Mouse (Mus musculus) thymus, adult 18-20 months (tissue): ENCODE data around the gene Bcl2l12.

Source experiments
- DNase-seq, 2 experiments: peaks; one replicate each; pipeline ENCODE4 v3.0.0; 2022; ENCODE audit warnings: mixed read lengths in 2 of 2

Bcl2l12 gene

DNA sequence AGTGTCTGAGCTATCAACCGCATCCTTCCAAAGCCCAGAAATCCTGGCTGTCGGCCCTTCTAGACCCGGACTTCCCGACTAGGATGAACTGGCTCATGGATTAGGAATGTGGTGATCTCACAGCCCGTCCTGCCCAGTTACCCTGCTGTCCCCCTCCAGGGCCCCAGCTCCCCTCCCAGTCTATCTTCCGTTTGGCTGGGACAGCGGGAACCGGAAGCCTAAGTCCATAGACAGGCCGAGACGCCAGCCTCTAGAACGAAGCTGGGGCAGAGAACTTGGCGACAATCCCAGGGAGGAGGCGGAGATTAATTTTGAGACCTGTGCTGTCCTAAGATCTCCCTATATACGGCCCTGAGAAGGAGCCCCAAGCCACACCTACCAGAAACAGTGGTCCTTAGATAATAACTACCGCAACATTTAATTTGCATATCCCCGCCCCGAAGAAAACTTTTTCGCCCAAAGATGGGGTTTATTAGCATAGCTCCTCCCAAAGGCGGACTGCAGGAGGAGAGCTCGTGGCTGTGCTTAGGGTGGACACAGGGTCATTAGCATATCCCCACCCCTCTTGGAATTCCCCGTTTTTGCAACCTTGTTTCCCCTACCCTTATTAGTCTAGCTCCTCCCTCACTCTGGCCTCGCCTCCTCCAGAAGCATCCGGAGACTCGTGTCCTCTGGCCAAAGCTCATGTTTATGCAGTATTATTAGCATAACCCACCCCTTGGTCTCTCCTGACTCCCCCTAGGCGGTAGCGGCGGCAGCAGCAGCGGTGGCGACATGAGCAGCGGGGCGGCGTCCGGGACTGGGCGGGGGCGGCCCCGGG is 18.9 kb upstream of the Bcl2l12 start, which contains the start of gene Rras:
Rras (plus strand) TSS at position 720 of the 820 bp plus-strand sequence.
- peak; percentile 76 to 90 for DNase-seq

DNA sequence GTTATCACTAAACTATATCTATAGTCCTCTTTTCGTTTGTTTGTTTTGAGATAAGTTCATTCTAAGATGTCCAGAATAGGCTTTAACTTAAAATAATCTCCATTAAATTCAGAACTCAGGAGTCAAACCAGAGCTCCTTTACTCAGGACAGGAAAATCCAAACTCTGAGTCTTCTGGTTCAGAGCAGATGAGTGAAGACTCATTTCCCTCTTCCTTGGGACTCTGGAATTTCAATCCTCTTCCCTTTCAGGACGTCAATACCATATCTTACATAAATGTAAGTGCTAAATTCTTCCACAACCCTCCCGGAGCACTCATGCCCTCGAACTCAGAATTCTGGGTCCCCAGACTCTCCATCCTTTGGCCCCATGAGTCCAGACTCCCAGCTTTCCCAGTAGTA is 18.2 kb upstream of the Bcl2l12 start:
- DNase-seq, result no peak

DNA sequence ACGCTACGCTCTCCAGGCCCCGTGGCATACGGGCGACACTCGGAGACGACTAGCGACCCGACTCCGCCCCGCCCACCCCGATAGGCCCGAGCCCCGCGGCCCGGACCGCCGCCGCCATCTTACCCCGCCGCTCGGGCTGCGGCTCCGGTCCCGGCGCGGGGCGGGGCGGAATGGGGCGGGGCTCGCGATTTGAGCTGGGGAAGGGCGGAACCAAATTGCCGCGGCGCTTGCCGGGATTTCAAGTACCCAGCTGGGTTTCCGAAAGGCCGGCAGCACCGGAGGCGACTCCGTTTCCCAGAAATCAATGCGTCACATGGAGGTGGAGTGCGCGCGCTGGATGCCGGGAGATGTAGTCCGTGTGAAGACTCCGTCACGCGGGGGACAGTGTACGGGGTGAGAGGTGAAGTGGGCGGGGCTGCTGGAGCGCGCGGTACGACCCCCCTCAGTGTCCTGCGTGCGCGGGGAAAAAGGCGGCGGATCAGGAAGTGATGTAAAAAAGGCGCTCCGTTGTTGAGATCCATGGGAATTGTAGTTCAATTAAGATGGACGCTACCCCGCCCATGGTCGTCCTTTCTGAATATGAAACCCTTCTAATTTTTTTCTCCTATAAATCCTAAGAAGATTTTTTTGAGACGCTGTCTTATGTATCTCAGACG is 17.6 kb upstream of the Bcl2l12 start, which contains the start of gene Scaf1:
Scaf1 (minus strand) TSS at position 407 of the 656 bp plus-strand sequence.
- DNase-seq, result peak; percentile 100

DNA sequence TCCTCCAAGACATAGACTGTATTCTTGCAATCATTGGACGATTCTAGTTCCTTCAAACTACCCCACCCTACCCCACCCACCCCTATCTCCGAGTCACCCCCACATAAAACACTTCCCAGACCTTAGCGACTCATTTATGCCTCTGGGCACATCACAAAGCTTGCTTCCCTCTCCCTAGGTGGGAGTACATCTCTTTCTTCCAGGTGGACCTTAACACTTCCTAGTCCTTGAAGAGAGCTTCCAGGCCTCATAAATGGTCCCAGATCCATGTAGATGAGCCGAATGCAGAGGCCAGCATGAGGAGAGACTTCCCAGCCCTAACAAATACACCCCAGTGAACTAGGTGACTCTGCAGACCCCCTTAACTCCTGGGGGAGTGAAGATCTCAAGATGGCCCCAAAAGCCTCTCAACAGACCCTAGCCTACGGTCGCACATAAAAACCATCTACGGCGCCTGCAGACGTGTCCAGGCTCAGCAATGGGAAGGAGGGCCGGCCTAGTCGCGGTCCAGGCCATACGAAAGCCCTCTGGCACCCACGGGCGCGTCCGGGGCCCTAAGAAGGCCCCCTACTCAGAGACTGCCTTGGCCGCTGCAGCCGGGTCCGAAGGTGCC is 16.9 kb upstream of the Bcl2l12 start:
- no peak for DNase-seq

DNA sequence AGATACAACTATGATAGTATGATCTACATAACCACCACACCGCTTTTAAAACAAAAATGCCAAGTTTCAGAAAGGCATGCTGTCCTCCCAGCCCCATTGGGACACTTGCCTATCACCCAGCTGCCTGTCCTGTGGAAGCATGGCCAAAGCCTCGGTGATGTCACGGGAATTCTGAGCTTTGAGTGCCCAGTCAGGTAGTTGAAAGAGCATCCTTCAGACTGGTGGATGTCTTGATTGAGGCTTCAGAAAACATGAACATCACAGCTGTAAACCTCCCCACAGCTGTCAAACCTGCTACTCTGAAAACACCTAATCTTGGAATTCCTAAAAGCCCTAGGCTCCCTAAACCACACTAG is 15.6 kb upstream of the Bcl2l12 start:
- no peak for DNase-seq

DNA sequence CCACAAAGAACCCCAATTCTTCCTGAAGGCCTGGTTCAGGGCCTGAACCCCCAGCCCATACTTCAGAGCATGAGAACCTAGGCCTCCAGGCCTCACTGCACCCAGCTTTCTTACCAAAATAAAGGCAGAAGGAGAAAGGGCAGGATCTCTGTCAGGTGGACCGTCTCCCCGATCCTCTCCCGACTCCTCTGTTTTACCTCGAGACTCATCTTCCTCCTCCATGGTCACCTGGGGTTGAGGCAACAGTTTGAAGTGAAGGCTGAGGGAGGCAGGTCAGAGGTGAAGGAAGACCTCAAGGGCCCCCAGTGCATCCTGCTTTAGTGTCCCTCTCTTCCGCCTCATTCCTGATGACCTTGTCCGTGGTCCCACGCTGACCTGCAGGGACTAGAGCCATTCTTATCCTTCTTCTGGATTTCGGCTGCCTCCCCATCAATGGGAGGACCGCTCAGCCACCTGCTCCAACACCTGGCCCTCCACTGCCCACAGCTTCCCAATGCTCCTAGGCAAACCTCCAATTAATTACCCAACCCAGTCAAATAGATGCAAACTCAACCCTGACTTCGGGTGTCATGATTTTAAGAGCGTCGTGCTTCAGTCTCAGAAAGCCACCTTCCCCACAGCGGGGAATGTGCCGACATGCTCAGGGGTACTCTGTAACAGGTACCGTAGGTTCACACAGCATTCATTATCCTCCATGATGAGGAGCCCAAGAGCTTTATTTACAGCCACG is 15.0 kb upstream of the Bcl2l12 start:
- no peak for DNase-seq

DNA sequence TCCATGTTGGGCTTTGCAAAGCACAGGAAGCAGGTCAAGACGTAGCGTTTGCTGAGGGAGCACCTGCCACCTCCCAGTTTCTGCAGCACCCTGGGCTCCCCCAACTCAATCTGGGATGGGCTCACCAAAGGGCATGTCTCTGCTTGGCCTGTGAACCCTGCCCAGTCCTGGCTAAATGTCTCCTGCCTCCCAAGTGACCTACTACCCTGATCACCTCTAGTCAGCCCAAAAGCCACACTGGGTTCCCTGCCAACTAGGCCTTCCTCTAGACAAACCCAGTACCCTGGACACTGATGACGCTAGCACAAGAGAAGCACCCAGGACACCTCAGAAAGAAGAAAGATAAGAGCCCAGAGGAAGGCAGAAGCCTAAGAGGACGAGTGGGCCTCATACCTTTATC is 14.3 kb upstream of the Bcl2l12 start:
- DNase-seq, result no peak

DNA sequence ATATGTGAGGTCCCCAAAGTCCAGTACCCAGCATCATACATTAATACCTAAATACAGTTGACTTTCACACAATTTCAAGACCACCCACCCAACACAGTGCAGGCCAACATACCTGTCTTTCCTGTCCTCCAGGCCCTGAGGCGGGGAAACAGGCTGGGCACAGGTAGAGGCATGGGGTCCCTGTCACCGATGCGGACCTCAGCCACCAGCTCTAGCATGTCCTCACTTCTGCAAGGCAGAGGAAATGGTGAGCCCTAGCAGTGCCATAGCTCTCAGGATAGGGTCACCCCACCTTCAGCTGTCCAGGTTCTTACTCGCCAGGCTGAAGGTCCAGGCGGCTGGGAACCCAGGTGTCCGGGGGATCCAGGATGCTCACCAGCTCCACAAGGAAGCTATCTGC is 13.5 kb upstream of the Bcl2l12 start:
- DNase-seq, result no peak

DNA sequence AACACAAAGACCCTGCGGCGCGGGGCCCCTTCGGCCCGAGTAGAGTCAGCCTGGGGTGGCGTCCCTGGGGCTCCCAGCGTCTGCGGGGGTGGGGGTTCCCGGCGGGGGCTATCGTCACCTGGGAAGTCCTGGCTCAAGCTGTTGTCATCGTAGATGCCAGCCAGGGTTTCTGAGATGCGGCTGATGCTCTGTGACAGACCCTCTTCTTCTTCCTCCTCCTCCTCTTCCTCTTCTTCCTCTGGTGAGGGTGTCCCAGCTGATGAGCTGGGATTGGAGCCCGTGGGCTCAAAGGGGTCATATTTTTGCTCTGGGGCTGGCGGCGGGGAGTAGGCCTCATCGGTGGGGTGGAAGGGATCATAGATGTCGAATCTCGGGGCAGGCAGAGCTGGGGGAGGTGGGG is 9.9 kb upstream of the Bcl2l12 start:
- no peak for DNase-seq

DNA sequence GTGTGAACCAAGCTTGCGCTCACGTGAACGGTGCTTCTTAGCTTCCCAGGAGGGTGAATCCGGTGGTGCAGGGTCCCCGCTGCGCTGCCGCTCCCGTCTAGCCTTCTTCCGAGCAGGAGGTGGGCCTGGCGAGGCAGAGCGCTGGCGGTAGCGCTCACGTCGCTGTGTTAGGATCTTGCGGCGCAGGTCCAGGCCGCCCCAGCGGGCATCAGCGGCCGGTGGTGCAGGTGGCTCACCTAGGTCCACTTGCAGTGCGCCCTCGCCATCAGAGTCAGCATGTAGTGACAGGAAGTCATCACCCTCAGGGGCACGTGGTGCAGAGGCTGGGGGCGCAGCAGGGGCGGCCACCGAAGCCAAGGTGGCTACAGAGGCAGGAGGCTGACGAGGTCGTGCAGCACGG is 9.3 kb upstream of the Bcl2l12 start:
- DNase-seq, result no peak

DNA sequence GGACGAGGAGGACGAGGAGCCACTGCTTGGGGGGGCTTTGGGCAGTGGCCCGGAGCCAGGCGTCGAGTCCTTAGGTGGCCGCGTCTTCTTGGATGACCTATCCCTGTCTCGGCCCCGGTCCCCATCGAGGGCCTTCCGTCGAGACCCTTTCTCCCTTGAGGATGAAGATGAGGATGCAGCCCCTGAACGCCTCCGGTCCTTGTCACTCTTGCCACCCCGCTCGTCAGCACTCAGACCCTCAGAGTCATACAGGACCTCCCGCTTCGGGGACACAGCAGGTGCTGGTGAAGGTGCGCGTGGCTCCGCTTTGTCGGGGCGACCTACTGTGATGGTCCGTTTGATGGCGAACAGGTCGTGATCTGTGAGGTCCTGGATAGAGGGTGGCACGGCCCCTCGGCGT is 8.6 kb upstream of the Bcl2l12 start:
- DNase-seq, result no peak

DNA sequence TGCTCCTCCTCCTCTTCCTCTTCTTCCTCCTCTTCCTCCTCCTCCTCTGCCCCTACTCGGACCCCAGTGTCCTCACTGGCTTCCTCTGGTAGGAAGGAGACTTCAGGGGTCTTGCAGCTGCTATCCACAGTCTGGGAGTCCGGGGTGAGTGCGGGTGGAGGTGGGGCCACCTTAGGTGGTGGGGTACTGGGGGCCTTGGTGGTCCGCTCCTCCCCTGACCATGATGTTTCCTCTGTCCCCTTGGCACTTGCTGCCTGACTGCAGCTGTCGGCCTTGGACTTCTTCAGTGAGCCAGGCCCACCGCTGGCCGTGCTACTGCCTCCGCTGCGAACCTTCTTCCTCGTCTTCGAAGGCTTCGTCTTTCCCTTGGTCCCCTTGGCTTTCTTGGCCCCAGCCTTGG is 8.0 kb upstream of the Bcl2l12 start:
- DNase-seq, result no peak

DNA sequence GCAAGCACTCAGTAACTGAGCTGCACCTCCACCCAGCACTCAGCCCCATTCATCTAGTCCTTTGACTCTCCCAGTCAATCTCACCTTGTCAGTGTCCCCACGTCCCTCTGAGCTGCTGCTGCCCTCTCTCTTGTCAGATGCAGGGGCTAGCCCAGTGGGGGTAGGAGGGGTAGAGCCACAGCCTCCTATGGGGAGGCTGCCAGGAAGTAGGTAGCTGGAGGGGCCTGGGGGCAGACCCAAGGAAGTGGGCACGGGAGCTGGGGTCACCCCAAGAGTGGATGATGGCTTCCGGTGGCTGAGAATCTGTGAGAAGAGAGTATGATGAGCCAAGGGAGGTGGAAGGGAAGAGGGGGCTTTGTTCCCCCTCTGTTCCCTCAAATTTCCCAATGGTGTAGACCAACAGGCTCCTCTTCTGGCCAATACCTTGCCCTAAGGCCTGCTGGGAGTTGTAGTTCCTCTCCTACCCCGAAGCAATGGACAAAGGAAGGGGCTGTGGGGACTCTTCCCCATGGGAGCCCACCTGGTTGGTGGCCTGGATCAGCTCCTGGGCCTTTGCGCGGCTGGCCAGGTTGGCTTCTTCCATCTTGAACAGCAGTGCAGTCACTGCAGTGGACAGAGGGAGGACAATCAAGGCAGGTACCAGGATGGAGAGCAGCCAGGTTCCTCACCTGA is 6.9 kb upstream of the Bcl2l12 start:
- DNase-seq, result no peak

DNA sequence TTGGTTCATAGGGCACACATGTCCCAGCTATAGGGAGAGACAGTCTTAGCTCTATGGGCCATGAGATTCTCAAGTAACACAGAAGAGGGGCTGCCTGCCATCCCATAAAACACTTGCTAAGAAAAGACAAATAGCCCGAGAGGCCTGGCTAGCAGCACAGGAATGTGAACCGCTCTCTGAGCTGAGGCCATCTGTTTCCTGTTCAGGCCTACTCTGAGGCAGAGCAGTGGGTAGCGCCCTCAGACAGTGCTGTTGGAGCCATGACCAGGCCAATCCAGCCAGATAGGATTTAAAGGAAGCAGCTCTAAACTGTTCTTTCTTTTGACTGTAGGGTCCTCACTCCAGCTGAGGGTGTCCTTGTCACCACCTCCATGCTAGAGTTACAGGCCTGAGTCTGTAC is 6.0 kb upstream of the Bcl2l12 start:
- no peak for DNase-seq

DNA sequence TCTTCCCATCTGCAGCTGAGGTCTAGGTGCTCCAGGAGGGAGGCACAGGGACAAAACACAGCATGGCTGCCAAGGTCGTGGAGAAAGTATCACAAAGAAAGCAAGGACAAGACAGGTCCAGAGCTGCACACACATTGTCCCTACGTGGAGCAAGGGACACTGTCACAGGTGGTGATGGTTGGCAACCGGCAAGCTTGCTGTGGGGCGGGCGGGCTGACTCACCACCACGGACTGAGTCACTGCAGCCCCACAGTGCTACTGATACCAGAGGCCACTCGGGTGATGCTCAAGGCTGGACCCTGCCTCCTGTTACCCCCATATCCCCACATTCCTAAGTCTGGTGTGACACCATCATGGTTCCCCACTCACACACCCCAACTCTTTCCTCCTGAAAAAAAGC is 3.9 kb upstream of the Bcl2l12 start:
- DNase-seq, result no peak

DNA sequence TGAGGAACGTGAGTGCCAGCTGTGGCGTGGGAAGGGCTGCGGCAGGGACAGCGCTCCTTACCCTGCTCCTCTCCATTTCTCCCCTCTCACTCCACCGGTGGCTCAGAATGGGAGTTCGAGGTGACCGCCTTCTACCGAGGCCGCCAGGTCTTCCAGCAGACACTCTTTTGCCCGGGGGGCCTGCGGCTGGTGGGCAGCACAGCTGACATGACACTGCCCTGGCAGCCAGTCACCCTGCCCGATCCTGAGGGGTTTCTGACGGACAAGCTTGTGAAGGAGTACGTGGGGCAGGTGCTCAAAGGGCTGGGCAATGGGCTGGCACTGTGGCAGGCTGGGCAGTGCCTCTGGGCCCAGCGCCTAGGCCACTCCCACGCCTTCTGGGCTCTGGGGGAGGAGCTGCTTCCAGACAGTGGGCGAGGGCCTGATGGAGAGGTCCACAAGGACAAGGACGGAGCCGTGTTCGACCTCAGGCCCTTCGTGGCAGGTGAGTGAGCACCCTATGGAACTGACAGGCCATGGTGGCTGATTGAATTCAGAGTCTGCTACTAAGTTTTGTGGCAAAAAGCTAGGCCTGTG is 2.1 kb upstream of the Bcl2l12 start:
- no peak for DNase-seq

DNA sequence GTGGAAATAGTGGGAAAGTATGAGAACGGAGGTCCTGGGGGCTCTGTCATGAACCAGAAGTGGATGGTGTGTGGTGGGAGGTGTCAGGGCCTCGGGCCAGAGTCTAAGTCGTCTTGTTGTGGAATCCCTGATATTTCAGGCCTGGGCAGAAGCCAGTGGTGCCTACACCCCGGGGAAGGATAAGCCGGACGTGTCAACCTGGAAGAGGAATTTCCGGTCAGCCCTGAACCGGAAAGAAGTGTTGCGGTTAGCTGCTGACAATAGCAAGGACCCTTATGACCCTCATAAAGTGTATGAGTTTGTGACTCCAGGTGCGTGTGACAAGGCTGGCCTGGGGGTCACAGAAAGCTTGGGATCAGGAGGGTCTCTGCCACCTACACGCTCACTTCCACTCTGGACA is 1.2 kb upstream of the Bcl2l12 start:
- DNase-seq, result no peak

DNA sequence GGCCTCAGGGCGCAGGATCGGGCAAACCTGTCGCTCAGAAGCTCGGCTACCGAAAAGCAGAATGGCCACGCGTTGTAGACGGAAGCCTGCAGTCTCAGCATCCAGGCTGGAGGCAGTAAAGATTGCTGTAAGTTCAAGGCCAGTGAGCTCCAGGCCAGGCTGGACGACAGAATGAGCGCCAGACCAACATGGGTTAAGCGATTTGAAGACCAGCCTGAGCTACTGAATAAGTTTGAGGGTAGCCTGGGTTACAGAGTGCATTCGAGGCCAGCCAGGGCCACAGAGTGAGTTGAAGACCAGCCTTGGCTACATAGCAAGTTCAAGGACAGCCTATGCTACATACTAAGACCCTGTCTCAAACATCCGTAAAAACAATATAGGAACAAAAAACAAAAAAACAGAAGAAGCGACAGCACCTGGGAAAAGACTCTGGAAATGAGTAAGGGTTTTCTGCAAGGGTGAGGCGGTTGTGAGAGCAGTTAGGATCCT is 528 bp downstream of the Bcl2l12 start:
- DNase-seq, result no peak

DNA sequence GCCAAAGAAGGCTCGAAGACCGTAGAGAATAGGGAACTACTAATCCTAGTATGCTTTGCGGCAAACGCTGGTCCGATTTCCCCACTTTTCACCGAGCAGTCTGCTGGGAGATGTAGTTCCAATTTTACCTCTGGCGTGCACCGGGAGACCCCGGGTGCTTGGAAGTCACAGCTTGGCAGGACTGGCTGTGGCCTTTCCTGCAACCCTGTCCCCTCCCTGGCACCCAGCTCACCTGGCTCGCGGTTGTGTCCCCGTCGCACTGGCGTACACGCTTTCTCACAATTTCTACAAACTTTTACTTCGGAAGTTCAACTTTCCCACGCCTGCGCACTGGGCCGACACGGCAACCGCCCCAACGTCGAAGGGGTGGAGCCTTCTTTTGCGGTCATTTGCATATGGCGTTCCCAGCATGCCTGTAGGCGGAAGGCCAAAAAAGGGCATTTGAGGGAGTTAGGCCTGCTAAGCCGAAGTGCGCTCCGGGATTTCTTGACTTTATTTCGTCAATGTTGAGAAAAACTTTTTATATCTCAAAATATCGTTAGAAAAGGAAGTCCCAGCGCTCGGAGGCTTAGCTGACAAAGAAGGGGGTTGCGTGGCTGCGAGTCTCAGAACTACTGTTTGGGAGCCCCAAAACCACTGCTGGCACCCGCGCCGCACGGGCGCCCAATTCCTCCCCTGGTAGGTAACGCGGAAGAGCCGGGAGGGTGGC is 1.1 kb downstream of the Bcl2l12 start, which contains the start of gene Irf3:
Irf3 (plus strand) TSS at position 418 of the 709 bp plus-strand sequence.
- peak; percentile 92 to 95 for DNase-seq

DNA sequence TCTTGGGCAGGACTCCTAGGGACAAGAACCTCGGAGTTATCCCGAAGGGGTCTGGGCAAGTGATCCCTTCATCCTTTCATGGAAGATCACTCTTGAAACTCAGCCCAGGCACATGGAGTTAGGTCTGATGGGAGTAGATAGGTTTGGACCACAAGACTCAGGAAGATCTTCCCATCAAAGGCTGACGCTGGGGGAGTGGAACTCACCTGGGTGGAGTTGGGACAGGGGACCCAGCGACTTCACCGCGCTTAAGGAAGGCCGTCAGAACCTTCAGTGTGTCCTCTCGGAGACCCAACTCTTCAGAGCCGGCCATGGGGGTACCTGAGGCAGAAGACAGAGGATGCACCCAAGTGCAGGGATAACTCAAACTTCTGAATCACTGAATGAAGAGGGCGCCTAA is 1.8 kb downstream of the Bcl2l12 start:
- no peak for DNase-seq
